Mouse (Mus musculus): ENCODE data around the gene Mon2.

Mon2 gene

GRCm38 (mm10) chr10:122994402-122995107 is 81.8 kb downstream of the Mon2 start:
- DNase-seq (ENCODE audit: extremely low spot score, low spot score) = no peak

GRCm38 (mm10) chr10:122991648-122992047 is 84.7 kb downstream of the Mon2 start:
- DNase-seq (ENCODE audit: extremely low spot score, low spot score) = no peak

GRCm38 (mm10) chr10:122991053-122991452 is 85.3 kb downstream of the Mon2 start:
- no peak for DNase-seq (ENCODE audit: extremely low spot score, low spot score)

GRCm38 (mm10) chr10:122990606-122991005 is 85.7 kb downstream of the Mon2 start:
- DNase-seq (ENCODE audit: extremely low spot score, low spot score) = no peak

GRCm38 (mm10) chr10:122989916-122990315 is 86.4 kb downstream of the Mon2 start:
- DNase-seq (ENCODE audit: extremely low spot score, low spot score) = no peak

- DNase-seq (ENCODE audit: extremely low spot score, low spot score) = no peak
These were observed 87.9 kb downstream of the Mon2 start for GRCm38 (mm10) chr10:122988372-122988771.

- no peak for DNase-seq (ENCODE audit: extremely low spot score, low spot score)
These were observed 88.6 kb downstream of the Mon2 start for GRCm38 (mm10) chr10:122987671-122988128.

- DNase-seq (ENCODE audit: extremely low spot score, low spot score) = no peak
These were observed 89.7 kb downstream of the Mon2 start for GRCm38 (mm10) chr10:122986320-122987225.

- peak; percentile 90 for DNase-seq (ENCODE audit: extremely low spot score, low spot score)
These were observed 90.6 kb downstream of the Mon2 start for GRCm38 (mm10) chr10:122985515-122986319.

- DNase-seq (ENCODE audit: extremely low spot score, low spot score) = no peak
These were observed 91.1 kb downstream of the Mon2 start for GRCm38 (mm10) chr10:122985252-122985514.

GRCm38 (mm10) chr10:122984531-122985251 is 91.6 kb downstream of the Mon2 start:
- no peak for DNase-seq (ENCODE audit: extremely low spot score, low spot score)

- no peak for DNase-seq (ENCODE audit: extremely low spot score, low spot score)
These were observed 92.5 kb downstream of the Mon2 start for GRCm38 (mm10) chr10:122983579-122984530.

GRCm38 (mm10) chr10:122982909-122983578 is 93.3 kb downstream of the Mon2 start:
- no peak for DNase-seq (ENCODE audit: extremely low spot score, low spot score)

GRCm38 (mm10) chr10:122980123-122980522 is 96.2 kb downstream of the Mon2 start:
- DNase-seq (ENCODE audit: extremely low spot score, low spot score) = no peak

- no peak for DNase-seq (ENCODE audit: extremely low spot score, low spot score)
These were observed 96.9 kb downstream of the Mon2 start for GRCm38 (mm10) chr10:122979356-122979755.

GRCm38 (mm10) chr10:122976038-122976437 is 100.3 kb downstream of the Mon2 start:
- no peak for DNase-seq (ENCODE audit: extremely low spot score, low spot score)

- no peak for DNase-seq (ENCODE audit: extremely low spot score, low spot score)
These were observed 103.1 kb downstream of the Mon2 start for GRCm38 (mm10) chr10:122973241-122973640.

GRCm38 (mm10) chr10:122970188-122970587 is 106.1 kb downstream of the Mon2 start:
- no peak for DNase-seq (ENCODE audit: extremely low spot score, low spot score)

- DNase-seq (ENCODE audit: extremely low spot score, low spot score) = no peak
These were observed 109.9 kb downstream of the Mon2 start for GRCm38 (mm10) chr10:122966421-122966820.

Measured in neural tube, embryonic 10.5 days (tissue).